Mouse (Mus musculus) E14TG2a.4 (cell line): ENCODE results near the gene Gramd2.

Experiments used
- H3K27me3 ChIP-seq: 2 replicates; pipeline ENCODE4 v1.6.1; 2014; ENCODE audit warnings: low read length, control low read depth; ENCODE audit not compliant: insufficient read depth
- H3K36me3 ChIP-seq: 2 replicates; pipeline ENCODE4 v1.6.1; 2014; ENCODE audit warnings: low read length, control low read depth; ENCODE audit not compliant: insufficient read depth
- H3K4me1 ChIP-seq: replicated peaks from 2 replicates; pipeline ENCODE4 v1.6.1; 2014; ENCODE audit warnings: low read depth, low read length, control low read depth
- H3K4me3 ChIP-seq: replicated peaks from 2 replicates; pipeline ENCODE4 v1.5.1; 2014; ENCODE audit warnings: mild to moderate bottlenecking, low read length
- H3K9me3 ChIP-seq: 2 replicates; pipeline ENCODE4 v1.6.1; 2014; ENCODE audit warnings: low read length, control low read depth
- CTCF ChIP-seq: conservative IDR thresholded peaks from 2 replicates; pipeline ENCODE4 v1.5.1; 2014; ENCODE audit warnings: low read length
- NANOG ChIP-seq: IDR thresholded peaks from 2 replicates; pipeline ENCODE4 v1.6.1; 2014; ENCODE audit warnings: borderline replicate concordance, low read length, mixed read lengths
- POU5F1 ChIP-seq: IDR thresholded peaks from 2 replicates; pipeline ENCODE4 v1.6.1; 2014; ENCODE audit warnings: low read length, borderline replicate concordance

The Gramd2 gene

DNA sequence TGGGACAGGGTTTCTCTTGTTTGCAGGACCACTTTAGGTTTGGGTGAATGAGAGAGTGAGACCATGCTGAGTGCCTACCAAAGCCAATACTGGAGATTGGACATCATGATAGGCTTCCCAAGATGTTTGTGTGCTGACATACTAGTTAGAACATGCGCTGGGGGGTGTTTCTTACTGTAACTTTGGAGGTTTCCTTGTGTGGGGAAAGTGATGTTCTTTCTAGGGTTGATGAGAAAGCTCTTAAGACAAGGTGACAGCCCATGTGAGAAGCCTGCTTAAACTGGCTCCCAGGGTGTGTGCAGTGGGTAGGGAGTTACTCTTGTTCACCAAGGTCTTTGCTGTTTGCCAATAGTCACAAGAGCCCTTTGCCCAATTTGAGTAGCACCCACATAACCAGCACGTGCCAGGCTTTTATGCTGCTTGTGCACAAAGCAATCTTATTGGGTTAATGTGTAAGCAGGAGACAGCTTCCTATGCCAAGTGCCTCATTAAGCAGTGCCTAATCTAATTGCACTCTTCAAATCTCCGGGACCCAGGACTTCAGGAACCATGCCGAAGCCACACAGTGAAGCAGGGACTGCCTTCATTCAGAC, 15.2 kb upstream of the Gramd2 start:
- Histone ChIP-seq H3K4me3 (peak overlapping the region; percentile 67), H3K9me3 (no peaks in the 10 kb centered on the region), H3K27me3 (no peaks in the 10 kb centered on the region), H3K4me1 (peaks cover 93% of the 10 kb centered on the region), H3K36me3 (peaks cover 99% of the 10 kb centered on the region)
- TF ChIP-seq NANOG, result no peak

DNA sequence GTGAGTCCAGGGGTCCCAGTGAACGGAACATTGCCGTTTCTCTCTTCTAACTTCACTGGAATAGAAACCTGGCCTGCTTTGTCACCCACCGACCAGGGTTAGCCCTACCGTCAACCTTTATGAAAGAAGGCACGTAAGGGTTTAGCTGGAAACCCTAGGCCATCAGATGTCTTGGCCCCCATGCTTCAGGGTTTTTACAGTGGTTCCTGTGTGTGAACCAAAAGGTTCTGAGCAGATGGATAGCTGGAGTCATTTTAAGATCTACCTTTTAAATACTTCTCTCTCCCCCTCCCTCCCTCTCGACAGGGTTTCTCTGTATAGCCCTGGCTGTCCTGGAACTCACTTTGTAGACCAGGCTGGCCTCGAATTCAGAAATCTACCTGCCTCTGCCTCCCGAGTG, 13.9 kb upstream of the Gramd2 start:
- H3K27me3 ChIP-seq, result no peaks in the 10 kb centered on the region
- no peaks in the 10 kb centered on the region for H3K9me3 ChIP-seq
- TF ChIP-seq NANOG (no peak), POU5F1 (no peak), CTCF (no peak)
- H3K4me1 ChIP-seq, result peaks cover 98% of the 10 kb centered on the region
- peaks cover 99% of the 10 kb centered on the region for H3K36me3 ChIP-seq
- peak overlapping the region; percentile 37; the same call in 1 of the 2 replicates for H3K4me3 ChIP-seq

DNA sequence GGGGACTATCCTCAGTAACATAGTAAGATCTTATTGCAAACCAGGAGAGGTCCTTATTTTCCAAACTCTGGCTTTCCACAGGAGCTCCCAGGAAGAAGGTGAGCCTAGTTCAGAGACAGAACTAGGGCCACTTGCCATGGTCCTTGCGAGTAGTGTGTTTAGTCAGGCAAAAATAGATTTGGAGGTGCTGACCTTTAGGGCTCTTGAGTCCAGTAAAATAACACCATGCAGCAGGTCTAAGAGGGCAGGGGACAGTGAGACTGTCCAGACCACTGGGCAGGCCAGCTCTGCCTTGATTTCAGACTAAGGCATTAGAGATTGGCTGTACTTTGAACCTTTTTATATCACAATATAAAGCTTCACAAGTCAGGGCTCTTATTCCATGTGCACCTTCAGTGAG, 13.1 kb upstream of the Gramd2 start:
- no peak for TF ChIP-seq CTCF
- TF ChIP-seq POU5F1, result no peak
- TF ChIP-seq NANOG, result no peak
- Histone ChIP-seq H3K9me3 (no peaks in the 10 kb centered on the region), H3K27me3 (no peaks in the 10 kb centered on the region), H3K4me1 (peaks cover 98% of the 10 kb centered on the region), H3K4me3 (peak overlapping the region; percentile 35; the same call in 1 of the 2 replicates), H3K36me3 (peaks cover 99% of the 10 kb centered on the region)

DNA sequence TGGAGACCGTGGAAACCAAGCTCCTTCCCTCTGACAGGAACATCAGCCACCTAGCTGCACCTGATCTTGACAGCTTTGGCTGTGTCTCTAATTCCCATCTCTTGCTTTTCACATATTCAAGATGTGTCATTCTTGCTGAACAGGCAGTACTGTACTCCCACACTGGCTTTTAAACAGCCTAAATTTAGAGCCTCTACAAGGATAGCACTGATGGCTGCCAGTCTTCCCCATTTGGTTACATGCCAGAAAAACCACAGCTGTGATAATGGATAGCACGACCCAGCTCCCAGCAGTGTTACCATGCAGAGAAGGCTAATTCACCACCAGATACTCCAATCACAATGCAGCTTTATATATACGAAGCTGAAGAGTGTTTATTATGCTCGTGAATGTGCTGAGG, 12.7 kb upstream of the Gramd2 start:
- Histone ChIP-seq H3K36me3 (peaks cover 99% of the 10 kb centered on the region), H3K27me3 (no peaks in the 10 kb centered on the region), H3K4me1 (peaks cover 98% of the 10 kb centered on the region), H3K4me3 (peak overlapping the region; percentile 35; the same call in 1 of the 2 replicates), H3K9me3 (no peaks in the 10 kb centered on the region)
- TF ChIP-seq CTCF, result no peak
- no peak for TF ChIP-seq NANOG
- no peak for TF ChIP-seq POU5F1

DNA sequence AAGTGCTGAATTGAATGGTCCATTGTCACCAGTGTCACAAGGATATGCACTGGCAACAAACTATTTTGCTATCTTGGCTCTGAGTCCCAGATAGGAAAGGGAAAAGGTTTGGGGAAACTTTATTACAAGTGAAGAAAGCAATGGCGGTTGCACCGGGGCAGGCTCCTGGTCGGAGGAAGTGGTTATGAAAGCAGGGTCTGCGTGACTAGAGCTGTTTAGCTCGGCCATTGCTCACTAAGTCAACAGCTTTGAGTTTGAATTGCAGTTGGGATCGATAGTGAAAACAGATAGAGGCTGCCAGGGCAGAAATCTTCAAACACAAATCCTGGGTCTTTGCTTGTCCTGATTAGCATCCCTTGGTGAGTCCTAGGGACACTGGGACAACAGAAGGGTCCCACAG, 12.0 kb upstream of the Gramd2 start:
- Histone ChIP-seq H3K27me3 (no peaks in the 10 kb centered on the region), H3K4me1 (peaks cover 98% of the 10 kb centered on the region), H3K4me3 (peak overlapping the region; percentile 35; the same call in 1 of the 2 replicates), H3K9me3 (no peaks in the 10 kb centered on the region), H3K36me3 (peaks cover 99% of the 10 kb centered on the region)
- TF ChIP-seq CTCF, result no peak
- no peak for TF ChIP-seq POU5F1
- TF ChIP-seq NANOG, result no peak

DNA sequence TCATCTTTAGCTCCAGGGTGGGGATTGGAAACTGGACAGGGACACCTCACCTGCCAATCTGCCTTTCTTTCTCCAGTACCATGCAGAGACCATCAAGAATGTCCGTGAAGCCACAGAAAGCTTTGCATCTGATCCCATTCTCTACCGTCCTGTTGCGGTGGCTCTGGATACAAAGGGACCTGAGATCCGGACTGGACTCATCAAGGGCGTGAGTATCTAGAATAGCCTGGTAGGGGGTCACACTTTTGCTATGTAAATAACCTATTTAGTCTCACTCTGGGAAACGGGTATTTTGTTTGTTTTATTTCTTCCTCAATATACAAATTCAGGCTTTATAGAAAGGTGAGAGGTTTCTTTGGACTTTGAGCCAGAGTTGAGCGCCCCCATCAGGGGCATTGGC, 11.5 kb upstream of the Gramd2 start:
- TF ChIP-seq NANOG (no peak; the same call in 1 of the 2 replicates), POU5F1 (no peak), CTCF (0 out of 2 replicates have a peak, but pooled peaks have one; percentile 6)
- H3K9me3 ChIP-seq, result no peaks in the 10 kb centered on the region
- peaks cover 98% of the 10 kb centered on the region for H3K4me1 ChIP-seq
- H3K4me3 ChIP-seq, result no peak overlapping the region
- H3K36me3 ChIP-seq, result peaks cover 99% of the 10 kb centered on the region
- no peaks in the 10 kb centered on the region for H3K27me3 ChIP-seq

DNA sequence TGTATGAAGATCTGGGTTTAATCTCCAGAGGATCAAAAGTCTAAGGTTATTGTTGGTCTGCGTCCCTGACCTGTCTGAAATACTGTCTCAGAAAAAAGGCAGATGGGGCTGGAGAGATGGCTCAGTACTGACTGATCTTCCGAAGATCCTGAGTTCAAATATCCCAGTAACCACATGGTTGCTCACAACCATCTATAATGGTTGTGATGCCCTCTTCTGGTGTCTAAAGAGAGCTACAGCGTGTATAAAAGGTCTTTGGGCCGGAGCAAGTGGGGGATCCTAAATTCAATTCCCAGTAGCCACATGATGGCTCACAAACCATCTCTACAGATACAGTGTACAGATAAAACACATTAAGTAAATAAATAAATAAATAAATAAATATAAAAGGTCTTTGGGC, 10.8 kb upstream of the Gramd2 start:
- TF ChIP-seq NANOG, result no peak
- no peak; the same call in 1 of the 2 replicates for TF ChIP-seq CTCF
- TF ChIP-seq POU5F1, result no peak
- peaks cover 97% of the 10 kb centered on the region for H3K4me1 ChIP-seq
- H3K4me3 ChIP-seq, result no peak overlapping the region
- no peaks in the 10 kb centered on the region for H3K27me3 ChIP-seq
- no peaks in the 10 kb centered on the region for H3K9me3 ChIP-seq
- H3K36me3 ChIP-seq, result peaks cover 99% of the 10 kb centered on the region

DNA sequence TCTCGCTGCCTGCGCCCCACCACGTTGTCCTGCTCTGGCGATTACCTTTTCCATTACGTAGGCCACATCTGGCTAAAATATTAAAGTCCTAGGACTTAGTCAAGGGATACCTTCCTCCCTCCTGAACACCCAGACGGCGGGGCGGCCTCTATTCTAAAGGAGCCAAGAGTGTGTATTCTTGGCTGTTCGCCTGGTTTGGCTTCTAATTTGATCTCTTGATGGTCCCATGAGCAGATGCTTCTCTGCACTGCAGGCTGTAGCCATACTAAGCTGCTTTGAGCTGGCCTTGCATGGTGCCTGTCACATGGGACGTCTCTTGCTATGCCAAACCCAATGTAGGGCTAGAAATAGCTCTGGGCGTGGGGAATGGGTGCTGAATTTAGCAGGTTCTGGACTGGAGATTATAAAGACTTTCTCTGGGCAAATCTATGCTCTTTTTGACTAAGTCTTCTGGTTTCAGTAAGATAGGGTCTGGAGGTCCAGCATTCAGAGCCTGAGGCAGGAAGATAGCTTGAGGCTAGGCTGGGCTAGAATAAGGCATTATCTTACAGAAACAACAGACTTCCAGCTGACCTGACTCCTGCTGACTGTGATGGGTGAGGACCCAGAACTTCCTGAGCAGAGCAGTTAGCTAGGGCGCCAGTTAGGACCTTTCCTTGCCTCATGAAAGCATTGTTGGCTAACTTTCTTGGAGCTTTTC, 7.6 kb upstream of the Gramd2 start:
- H3K4me1 ChIP-seq, result peaks cover 87% of the 10 kb centered on the region
- TF ChIP-seq CTCF, result no peak
- no peak for TF ChIP-seq POU5F1
- no peak overlapping the region for H3K4me3 ChIP-seq
- peaks cover 96% of the 10 kb centered on the region for H3K36me3 ChIP-seq
- H3K27me3 ChIP-seq, result no peaks in the 10 kb centered on the region
- no peaks in the 10 kb centered on the region for H3K9me3 ChIP-seq

DNA sequence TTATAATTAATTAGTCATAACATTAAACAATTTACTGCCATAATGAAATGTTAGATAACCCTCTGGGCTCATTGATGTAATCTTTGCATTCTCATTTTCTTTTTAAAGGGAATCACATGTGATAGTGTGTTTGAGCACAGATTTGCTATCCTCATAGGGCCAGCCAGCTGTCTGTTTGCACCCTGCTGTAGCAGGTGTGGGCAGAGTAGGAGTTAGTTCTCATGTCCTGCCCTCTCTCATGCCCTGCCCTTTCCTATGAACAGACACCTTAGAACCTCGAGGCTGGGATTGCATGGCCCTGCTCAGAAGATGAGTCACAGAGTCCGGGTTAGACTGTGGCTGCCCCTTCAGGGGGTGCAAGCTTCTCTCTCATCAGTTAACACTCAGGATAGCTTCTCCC, 6.5 kb upstream of the Gramd2 start:
- Histone ChIP-seq H3K4me1 (peaks cover 82% of the 10 kb centered on the region), H3K9me3 (no peaks in the 10 kb centered on the region), H3K4me3 (no peak overlapping the region), H3K27me3 (no peaks in the 10 kb centered on the region), H3K36me3 (peaks cover 96% of the 10 kb centered on the region)
- TF ChIP-seq POU5F1 (no peak), NANOG (no peak), CTCF (no peak)
